Mouse (Mus musculus) testis, adult 2 months (tissue): ENCODE results near the gene Tmem151a. TPM values are rescaled to one million over a fixed set of nuclear protein-coding genes. Genes with fewer than 3 reads are reported as not detected.

Experiments
- H3K27ac ChIP-seq: fragments of 200-500 bp; 2 replicates; pipeline ENCODE4 v1.5.1; 2012; ENCODE audit warnings: low read depth, low read length; ENCODE audit not compliant: control insufficient read depth, insufficient read depth
- H3K27me3 ChIP-seq: fragments of 200-500 bp; 2 replicates; pipeline ENCODE4 v1.6.1; 2012; ENCODE audit warnings: mild to moderate bottlenecking, low read length, moderate library complexity; ENCODE audit not compliant: control insufficient read depth, insufficient read depth
- H3K36me3 ChIP-seq: fragments of 200-500 bp; 2 replicates; pipeline ENCODE4 v1.6.1; 2012; ENCODE audit warnings: mild to moderate bottlenecking, low read length; ENCODE audit not compliant: control insufficient read depth, insufficient read depth
- H3K4me1 ChIP-seq: fragments of 200-500 bp; 2 replicates; pipeline ENCODE4 v1.6.1; 2012; ENCODE audit warnings: low read length; ENCODE audit not compliant: control insufficient read depth, insufficient read depth
- H3K4me3 ChIP-seq: fragments of 200-500 bp; 2 replicates; pipeline ENCODE4 v1.5.1; 2012; ENCODE audit warnings: low read depth, mild to moderate bottlenecking, low read length, moderate library complexity, mixed read lengths; ENCODE audit not compliant: control insufficient read depth
- CTCF ChIP-seq: fragments of 200-500 bp; IDR thresholded peaks from 2 replicates; pipeline ENCODE4 v1.5.1; 2012; ENCODE audit warnings: low read depth, mild to moderate bottlenecking, inconsistent platforms, low read length, moderate library complexity; ENCODE audit not compliant: control insufficient read depth, insufficient read depth, insufficient replicate concordance
- POLR2A ChIP-seq: fragments of 200-500 bp; IDR thresholded peaks from 2 replicates; pipeline ENCODE4 v1.6.1; 2012; ENCODE audit warnings: low read depth, mild to moderate bottlenecking, inconsistent platforms, low read length, moderate library complexity; ENCODE audit not compliant: control insufficient read depth
- polyA plus RNA-seq: library from polyadenylated mRNA; depleted of rRNA; stranded (reverse); fragments of >200 nt; gene quantifications from 2 replicates; pipeline ENCODE4 v1.2.3, GENCODE M21; 2012; rRNA removed

Gene Tmem151a
- polyA plus RNA-seq, 1 experiment: 22.5 TPM

DNA sequence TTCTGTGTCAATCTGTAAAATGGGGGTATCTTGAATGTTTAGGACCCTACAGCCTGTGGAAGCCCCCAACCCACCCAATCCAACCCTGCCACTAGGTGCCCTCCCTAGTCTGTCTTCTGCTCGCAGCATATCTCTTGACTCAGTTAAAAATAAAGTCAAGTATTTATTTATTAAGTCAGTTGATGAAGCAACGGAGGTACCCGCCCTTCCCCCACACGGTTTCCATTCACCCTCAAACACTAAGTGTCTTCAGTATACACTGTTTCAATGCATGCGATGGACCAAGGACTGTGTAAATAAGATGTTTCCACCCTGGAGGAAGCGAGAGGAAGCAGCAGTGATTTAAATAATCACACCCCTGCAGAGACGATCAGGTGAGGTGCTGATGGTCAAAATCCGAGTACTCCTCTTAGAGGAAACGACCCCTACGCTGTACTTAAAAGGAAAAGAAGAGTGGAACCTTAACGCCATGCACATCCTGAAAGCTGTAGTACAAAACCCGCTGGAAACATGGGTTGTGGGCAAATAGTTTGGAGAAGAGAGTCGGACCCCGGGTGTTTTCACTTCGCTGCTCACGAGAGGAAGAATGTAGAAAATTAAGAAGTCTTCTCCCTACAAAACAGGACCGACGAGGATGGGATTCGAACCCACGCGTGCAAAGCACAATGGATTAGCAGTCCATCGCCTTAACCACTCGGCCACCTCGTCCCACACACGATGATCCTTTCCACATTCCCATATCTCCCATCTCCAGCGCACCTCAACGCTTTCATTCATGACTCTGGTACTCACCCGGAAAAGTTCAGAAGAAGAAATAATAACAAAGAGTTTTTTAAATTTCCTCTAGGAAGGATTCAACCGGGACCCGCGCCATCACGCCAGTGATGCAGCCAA, 47.4 kb downstream of the Tmem151a start:
- no peaks in the 10 kb centered on the region for H3K36me3 ChIP-seq
- no peaks in the 10 kb centered on the region for H3K27me3 ChIP-seq
- no peak overlapping the region for H3K27ac ChIP-seq
- H3K4me3 ChIP-seq: peak overlapping the region; percentile 87
- peaks cover 14% of the 10 kb centered on the region for H3K4me1 ChIP-seq
- TF ChIP-seq CTCF (no peak), POLR2A (no peak)

DNA sequence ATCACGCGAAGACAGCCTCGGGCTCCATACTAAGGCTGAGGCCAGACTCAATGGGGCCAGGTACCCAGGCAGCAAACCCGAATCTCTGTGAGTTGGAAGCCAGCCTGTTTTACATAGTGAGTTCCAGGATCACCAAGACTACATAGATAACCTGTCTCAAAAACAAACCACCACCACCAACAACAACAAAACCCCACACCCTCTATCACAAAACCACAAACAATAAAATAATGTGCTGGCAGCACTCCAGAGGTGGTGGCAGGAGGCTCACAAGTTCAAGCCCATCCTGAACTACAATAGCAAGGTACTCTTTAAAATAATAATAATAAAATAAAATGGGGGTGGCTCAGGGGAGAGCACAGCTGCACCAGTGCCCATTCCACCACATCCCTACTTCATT, 48.8 kb downstream of the Tmem151a start:
- H3K4me1 ChIP-seq: peaks cover 14% of the 10 kb centered on the region
- no peak overlapping the region for H3K27ac ChIP-seq
- no peak overlapping the region for H3K4me3 ChIP-seq
- TF ChIP-seq POLR2A: no peak
- TF ChIP-seq CTCF: no peak
- no peaks in the 10 kb centered on the region for H3K36me3 ChIP-seq
- no peaks in the 10 kb centered on the region for H3K27me3 ChIP-seq

DNA sequence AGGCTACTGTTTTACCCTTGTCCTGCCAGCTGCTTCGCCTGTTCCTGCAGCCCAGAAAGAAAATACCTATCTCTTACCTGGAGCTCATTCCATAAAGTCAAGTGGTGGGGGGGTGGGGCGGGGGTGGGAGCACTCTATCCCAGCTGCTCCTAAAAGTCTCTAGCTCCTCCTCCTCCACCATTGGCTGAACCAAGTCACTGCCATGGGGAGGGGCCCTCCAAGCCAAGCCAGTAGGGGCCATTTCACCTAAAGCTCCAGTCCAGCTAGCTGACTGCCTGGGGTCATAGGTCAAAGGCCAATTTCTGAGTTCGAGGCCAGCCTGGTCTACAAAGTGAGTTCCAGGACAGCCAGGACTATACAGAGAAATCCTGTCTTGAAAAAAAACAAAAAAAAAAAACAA, 52.6 kb downstream of the Tmem151a start:
- Histone ChIP-seq H3K27ac (no peak overlapping the region), H3K4me3 (no peak overlapping the region), H3K27me3 (no peaks in the 10 kb centered on the region), H3K4me1 (no peaks in the 10 kb centered on the region), H3K36me3 (no peaks in the 10 kb centered on the region)
- TF ChIP-seq POLR2A (no peak), CTCF (no peak)

GRCm38 (mm10) chr19:5026111-5026510, 59.2 kb downstream of the Tmem151a start:
- Histone ChIP-seq H3K36me3 (no peaks in the 10 kb centered on the region), H3K4me1 (peaks cover 10% of the 10 kb centered on the region), H3K27me3 (no peaks in the 10 kb centered on the region), H3K4me3 (no peak overlapping the region), H3K27ac (no peak overlapping the region)
- TF ChIP-seq POLR2A (no peak), CTCF (no peak)

GRCm38 (mm10) chr19:5023621-5024479, 61.5 kb downstream of the Tmem151a start, which contains the start of gene Slc29a2:
TSS of gene Slc29a2 (plus strand) at chr19:5023860.
- Histone ChIP-seq H3K36me3 (no peaks in the 10 kb centered on the region), H3K4me3 (peak within 1 kb of the TSS; percentile 86), H3K27me3 (no peaks in the 10 kb centered on the region), H3K27ac (no peak within 1 kb of the TSS), H3K4me1 (peaks cover 10% of the 10 kb centered on the region)
- TF ChIP-seq POLR2A: peak; percentile 43
- no peak for TF ChIP-seq CTCF

DNA sequence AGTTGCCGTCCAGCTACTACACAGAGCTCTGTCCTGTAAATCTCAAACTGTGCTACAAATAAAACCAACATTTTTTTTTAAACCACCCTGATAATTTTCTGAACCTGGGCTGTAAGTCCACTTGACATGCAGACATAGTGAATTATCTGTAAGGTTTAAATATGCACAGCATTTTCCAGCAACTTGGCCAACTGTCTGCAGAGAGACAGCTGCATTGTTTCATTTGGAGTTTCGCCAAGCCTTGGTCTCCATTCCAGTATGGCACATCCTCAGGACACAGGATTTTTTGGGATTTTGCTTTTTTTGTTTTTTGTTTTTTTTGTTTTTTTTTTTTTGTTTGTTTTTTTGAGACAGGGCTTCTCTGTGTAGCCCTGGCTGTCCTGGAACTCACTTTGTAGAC, 63.9 kb downstream of the Tmem151a start:
- Histone ChIP-seq H3K4me1 (peaks cover 15% of the 10 kb centered on the region), H3K27ac (no peak overlapping the region), H3K4me3 (no peak overlapping the region), H3K27me3 (no peaks in the 10 kb centered on the region), H3K36me3 (no peaks in the 10 kb centered on the region)
- no peak for TF ChIP-seq CTCF
- no peak for TF ChIP-seq POLR2A

Other genes starting within 250 kb of the Tmem151a start
- 57.9 and 66.4 TPM in 2 replicates for gene Ccs, start 246.2 kb downstream of the Tmem151a start, polyA plus RNA-seq
- gene Ccdc87, start 246.2 kb downstream of the Tmem151a start, polyA plus RNA-seq: 39.4 and 40.3 TPM in 2 replicates
- 32.4 and 35.7 TPM in 2 replicates for gene Ctsf, start 230.4 kb downstream of the Tmem151a start, polyA plus RNA-seq
- 8.6 and 8.9 TPM in 2 replicates for gene Actn3, start 207.6 kb downstream of the Tmem151a start, polyA plus RNA-seq
- gene Zdhhc24, start 206.9 kb downstream of the Tmem151a start, polyA plus RNA-seq: 9.2 and 10.7 TPM in 2 replicates
- 15.5 and 16.5 TPM in 2 replicates for gene Bbs1, start 178.9 kb downstream of the Tmem151a start, polyA plus RNA-seq
- 81.8 and 95.7 TPM in 2 replicates for gene Dpp3, start 157.2 kb downstream of the Tmem151a start, polyA plus RNA-seq
- gene Peli3, start 142.4 kb downstream of the Tmem151a start, polyA plus RNA-seq: 0.77 and 0.96 TPM in 2 replicates
- gene Mrpl11, start 123.4 kb downstream of the Tmem151a start, polyA plus RNA-seq: 76.0 and 89.3 TPM in 2 replicates
- gene Npas4, start 95.2 kb downstream of the Tmem151a start, polyA plus RNA-seq: 1.4 and 1.5 TPM in 2 replicates
- 4.9 and 5.2 TPM in 2 replicates for gene Slc29a2, start 61.7 kb downstream of the Tmem151a start, polyA plus RNA-seq
- gene B4gat1, start 46.7 kb downstream of the Tmem151a start, polyA plus RNA-seq: 3.7 and 4.2 TPM in 2 replicates
- gene AC124502.3, start 46.6 kb downstream of the Tmem151a start, polyA plus RNA-seq: 0.61 and 0.98 TPM in 2 replicates
- 200 and 216 TPM in 2 replicates for gene Brms1, start 44.2 kb downstream of the Tmem151a start, polyA plus RNA-seq
- gene Rin1, start 35.0 kb downstream of the Tmem151a start, polyA plus RNA-seq: 27.1 and 27.5 TPM in 2 replicates
- 2.5 and 2.9 TPM in 2 replicates for gene Cd248, start 17.5 kb downstream of the Tmem151a start, polyA plus RNA-seq
- 134 and 144 TPM in 2 replicates for gene Yif1a, start 3.0 kb upstream of the Tmem151a start, polyA plus RNA-seq
- 42.8 and 43.5 TPM in 2 replicates for gene Cnih2, start 13.0 kb upstream of the Tmem151a start, polyA plus RNA-seq
- 113 and 124 TPM in 2 replicates for gene Rab1b, start 21.5 kb upstream of the Tmem151a start, polyA plus RNA-seq
- gene Klc2, start 33.0 kb upstream of the Tmem151a start, polyA plus RNA-seq: 92.7 and 92.9 TPM in 2 replicates
- gene Pacs1, start 187.6 kb upstream of the Tmem151a start, polyA plus RNA-seq: 163 and 169 TPM in 2 replicates
- 92.2 and 93.4 TPM in 2 replicates for gene Sf3b2, start 209.9 kb upstream of the Tmem151a start, polyA plus RNA-seq
- 2.2 and 2.4 TPM in 2 replicates for gene Gal3st3, start 212.8 kb upstream of the Tmem151a start, polyA plus RNA-seq